Mouse (Mus musculus) gonadal fat pad, adult 2 months (tissue): ENCODE data around the gene Moxd1. TPM values are rescaled to one million over a fixed set of nuclear protein-coding genes. Genes with fewer than 3 reads are reported as not detected.

ENCODE experiments used
- DNase-seq: peaks from one replicate; pipeline ENCODE4 v3.0.0-alpha.2; 2012; ENCODE audit warnings: low read depth
- polyA plus RNA-seq: library from polyadenylated mRNA; depleted of rRNA; stranded (reverse); fragments of >200 nt; gene quantifications from 2 replicates; pipeline ENCODE4 v1.2.3, GENCODE M21; 2012; rRNA removed

Gene Moxd1
- polyA plus RNA-seq = 3.9 and 4.3 TPM in 2 replicates

DNA sequence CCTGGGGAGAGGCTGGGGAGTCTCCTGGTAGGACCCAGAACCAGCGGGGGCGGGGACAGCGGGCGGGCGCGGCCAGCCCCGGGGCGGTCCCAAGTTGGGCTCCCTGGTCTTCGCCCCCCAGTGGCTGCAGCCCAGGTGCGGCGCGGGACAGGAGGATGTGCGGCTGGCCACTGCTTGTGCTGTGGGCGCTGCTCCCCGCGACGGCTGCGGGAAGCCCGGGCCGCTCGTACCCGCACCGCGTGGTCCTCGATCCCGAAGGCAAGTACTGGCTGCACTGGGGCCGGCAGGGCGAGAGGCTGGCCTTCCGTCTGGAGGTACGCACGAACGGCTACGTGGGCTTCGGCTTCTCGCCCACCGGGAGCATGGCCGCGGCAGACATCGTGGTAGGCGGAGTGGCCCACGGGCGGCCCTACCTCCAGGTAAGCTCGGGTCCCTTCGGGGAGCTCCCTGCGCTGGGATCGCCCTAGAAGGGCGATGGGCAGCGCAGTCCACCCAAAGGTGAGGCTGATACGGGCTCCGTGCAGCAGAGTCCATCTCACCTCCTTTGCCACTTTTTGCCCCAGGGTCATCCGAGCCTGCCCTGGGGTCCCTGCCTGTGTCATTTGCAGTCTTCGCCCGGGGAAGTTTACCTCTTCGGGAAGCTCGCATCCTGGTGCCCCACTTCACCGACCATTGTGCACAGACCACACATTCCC lies at the start of gene Moxd1:
Gene Moxd1, plus strand, starts transcription at position 69 of the 695 bp plus-strand sequence.
- DNase-seq = no peak

DNA sequence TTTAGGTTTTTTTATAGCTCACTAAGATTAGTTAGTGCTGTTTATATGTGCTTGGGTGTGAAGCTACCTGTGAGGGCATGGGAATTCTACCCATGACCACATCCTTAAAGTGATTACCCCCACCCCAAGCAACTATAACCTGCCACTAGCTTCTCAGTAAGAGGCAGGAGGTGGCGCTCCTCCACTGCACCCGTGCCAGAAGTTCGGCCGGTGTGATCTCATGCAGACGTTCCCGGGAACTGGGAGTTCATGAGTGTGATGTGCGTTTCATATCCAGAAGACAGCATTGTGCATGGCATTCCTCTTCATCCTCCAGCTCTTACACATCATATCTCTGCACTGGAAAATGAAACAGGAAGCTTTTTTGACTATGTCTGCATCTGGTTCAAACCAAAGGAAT lies 32.9 kb upstream of the Moxd1 start:
- DNase-seq = no peak

- DNase-seq = no peak
Observed at GRCm38 (mm10) chr10:24191977-24192376, 31.3 kb upstream of the Moxd1 start.

GRCm38 (mm10) chr10:24199303-24199702 lies 24.0 kb upstream of the Moxd1 start:
- no peak for DNase-seq

DNA sequence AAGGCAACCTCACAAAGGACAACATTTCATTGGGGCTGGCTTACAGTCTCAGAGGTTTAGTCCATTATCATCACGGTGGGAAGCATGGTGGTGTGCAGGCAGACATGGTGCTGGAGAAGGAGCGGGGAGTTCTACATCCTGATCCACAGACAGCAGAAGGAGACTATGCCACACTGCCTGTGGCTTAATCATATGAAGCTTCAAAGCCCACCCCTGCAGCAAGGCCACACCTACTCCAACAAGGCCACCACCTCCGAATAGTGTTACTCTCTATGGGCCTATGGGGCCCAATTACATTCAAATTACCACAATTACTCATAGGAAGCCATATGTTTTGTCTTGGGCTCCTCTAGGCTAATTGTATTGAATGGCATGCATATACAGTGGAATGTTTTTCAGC lies 23.2 kb upstream of the Moxd1 start:
- DNase-seq = no peak

- DNase-seq = no peak
Observed at GRCm38 (mm10) chr10:24210075-24210474, 13.2 kb upstream of the Moxd1 start.

- DNase-seq = no peak
Observed at GRCm38 (mm10) chr10:24213297-24213696, 10.0 kb upstream of the Moxd1 start.

GRCm38 (mm10) chr10:24217558-24218268 lies 5.6 kb upstream of the Moxd1 start:
- DNase-seq = no peak

GRCm38 (mm10) chr10:24220931-24221330 lies 2.4 kb upstream of the Moxd1 start:
- no peak for DNase-seq

- DNase-seq = no peak
Observed at GRCm38 (mm10) chr10:24222911-24223310, 406 bp upstream of the Moxd1 start.

DNA sequence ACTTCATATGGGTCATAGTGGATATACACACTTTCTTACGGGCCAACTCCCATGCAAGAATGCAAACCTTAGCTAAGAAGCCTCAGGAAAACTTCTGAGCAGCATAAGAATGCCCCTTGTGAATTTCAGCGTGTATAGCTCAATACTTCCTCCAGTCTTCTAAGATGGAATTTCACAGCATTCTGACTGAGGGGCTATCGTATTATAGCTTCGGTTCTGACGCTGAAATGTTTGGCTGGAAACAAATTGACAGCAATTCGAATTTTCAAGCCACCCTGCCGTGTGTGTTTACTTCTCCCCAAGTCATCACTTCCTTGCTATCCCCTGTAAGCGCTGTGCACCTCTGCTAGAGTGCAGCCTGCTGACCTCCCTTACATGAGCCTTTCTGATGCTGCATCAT lies 1.3 kb downstream of the Moxd1 start:
- DNase-seq = no peak

GRCm38 (mm10) chr10:24228318-24229183 lies 5.2 kb downstream of the Moxd1 start:
- peak; percentile 84 for DNase-seq

DNA sequence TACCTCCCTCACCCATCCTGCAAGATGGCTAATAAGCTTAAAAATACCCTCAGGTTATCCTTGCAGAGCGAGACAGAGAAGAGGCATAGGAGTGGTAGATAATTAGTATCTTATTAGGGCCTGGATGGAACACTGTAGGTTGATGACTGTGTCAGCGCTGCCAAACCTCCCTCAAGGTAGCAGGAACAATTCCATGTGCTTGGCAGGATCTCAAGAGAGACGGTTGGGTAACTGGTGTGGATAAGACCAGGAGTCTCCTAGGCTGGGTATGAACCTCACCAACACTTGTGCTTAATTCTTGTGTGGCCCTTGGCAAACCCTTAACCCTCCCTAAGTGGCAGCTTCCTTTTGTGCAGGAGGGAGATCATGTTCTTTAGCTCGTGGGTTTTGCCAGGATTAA lies 9.0 kb downstream of the Moxd1 start:
- peak; percentile 98 for DNase-seq

- no peak for DNase-seq
Observed at GRCm38 (mm10) chr10:24235426-24236283, 12.3 kb downstream of the Moxd1 start.

DNA sequence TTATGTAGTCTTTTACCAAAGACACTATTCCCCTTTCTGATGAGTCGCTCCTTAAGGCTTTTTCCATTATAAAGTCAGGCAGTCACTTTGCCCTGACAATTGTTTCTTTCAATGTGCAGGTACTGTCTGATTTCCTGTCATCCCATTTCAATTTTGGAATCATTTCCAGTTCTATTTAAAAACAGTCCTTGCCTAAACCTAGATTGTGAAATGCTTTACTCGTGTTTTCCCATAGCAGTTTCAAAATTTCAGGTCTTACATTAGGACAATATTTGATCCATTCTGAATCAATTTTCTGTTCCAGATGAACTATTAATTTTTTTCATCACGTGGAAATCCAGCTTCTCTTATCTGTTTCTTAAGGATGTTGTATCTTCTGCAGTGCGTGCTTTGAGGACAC lies 23.5 kb downstream of the Moxd1 start:
- peak; percentile 58 for DNase-seq

GRCm38 (mm10) chr10:24248116-24248515 lies 24.8 kb downstream of the Moxd1 start:
- peak; percentile 97 for DNase-seq

DNA sequence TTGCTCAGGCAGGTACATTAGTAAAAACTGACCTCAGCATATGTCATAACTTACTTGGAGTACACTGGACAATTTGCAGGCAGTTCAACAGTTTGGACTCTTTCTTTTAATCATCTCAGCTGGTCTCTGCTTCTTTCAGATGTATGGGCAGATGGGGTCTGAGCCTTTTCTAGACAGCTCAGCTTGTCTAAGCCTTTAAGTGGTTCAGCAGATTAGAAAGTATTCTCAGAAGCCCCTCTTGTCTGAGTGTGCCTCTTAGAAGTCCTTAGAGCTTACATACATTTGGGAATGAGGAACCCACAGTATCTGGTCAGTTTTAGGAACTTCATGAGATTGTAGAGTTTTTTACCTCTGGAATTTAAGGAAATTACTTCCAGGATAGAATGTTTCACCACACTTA lies 28.3 kb downstream of the Moxd1 start:
- no peak for DNase-seq

- no peak for DNase-seq
Observed at GRCm38 (mm10) chr10:24258150-24258549, 34.8 kb downstream of the Moxd1 start.

- no peak for DNase-seq
Observed at GRCm38 (mm10) chr10:24258885-24259284, 35.6 kb downstream of the Moxd1 start.

DNA sequence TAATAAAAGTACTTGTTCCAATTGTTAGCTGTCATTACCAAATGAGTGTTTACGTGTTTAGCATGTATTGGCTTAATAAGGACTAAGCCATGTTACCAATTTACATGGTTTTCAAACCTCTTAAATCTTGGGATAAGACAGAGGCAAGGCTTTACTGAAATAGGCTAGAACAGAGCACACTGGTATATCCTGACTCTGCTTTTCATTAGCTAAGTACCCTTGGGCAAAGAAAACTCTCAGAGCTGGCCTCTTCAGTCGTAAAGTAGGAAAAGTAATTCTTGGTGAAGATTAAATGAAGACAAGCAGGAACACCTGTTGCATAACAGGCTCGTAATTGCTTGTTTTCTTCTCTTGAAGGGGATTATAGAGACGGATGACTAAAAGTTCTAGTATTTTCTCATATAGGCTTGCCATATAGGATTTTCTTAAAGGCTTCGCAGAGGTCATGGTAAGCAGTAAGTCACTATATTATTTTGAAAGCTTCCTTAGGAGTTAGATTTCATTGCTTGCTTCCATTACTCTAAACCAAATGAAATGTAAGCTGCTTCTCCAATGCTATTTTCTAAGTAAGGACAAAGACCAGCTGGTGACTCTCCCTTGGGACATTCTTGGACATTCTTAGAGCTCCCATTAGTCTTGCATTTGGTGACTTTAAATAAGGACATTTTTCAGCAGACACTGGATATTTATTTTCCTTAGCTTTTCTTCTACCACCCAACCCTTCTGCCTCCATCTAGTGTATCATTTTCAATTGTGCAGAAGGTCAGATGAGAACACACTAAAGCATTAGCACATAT lies 36.7 kb downstream of the Moxd1 start:
- no peak for DNase-seq

- DNase-seq = no peak
Observed at GRCm38 (mm10) chr10:24267520-24267919, 44.2 kb downstream of the Moxd1 start.
